Mouse (Mus musculus) brain, embryonic 14.5 days (tissue): ENCODE measurements around the gene Ythdf2. TPM values are rescaled to one million over a fixed set of nuclear protein-coding genes. Genes with fewer than 3 reads are reported as not detected.

Experiments used
- DNase-seq: peaks from one replicate; pipeline ENCODE4 v3.0.0-alpha.2; 2011; ENCODE audit warnings: low read depth
- CTCF ChIP-seq: fragments of 200-500 bp; IDR thresholded peaks from 2 replicates; pipeline ENCODE4 v1.5.1; 2012; ENCODE audit warnings: inconsistent platforms, mild to moderate bottlenecking, moderate library complexity, borderline replicate concordance; ENCODE audit not compliant: insufficient read depth, insufficient read length; ENCODE audit errors: extremely low read depth
- POLR2A ChIP-seq: fragments of 200-500 bp; IDR thresholded peaks from 2 replicates; pipeline ENCODE4 v1.6.1; 2012; ENCODE audit warnings: mild to moderate bottlenecking, inconsistent platforms, borderline replicate concordance; ENCODE audit not compliant: poor library complexity, insufficient read depth, insufficient read length, severe bottlenecking; ENCODE audit errors: extremely low read depth
- polyA plus RNA-seq: library from polyadenylated mRNA; depleted of rRNA; stranded (reverse); fragments of >200 nt; gene quantifications from 2 replicates; pipeline ENCODE4 v1.2.3, GENCODE M21; 2012

The Ythdf2 gene
- polyA plus RNA-seq, 1 experiment: 52.2 TPM

GRCm38 (mm10) chr4:132194373-132194772 lies 17.7 kb downstream of the Ythdf2 start:
- TF ChIP-seq POLR2A (no peak), CTCF (no peak)
- no peak for DNase-seq

GRCm38 (mm10) chr4:132187826-132188401 lies 24.2 kb downstream of the Ythdf2 start:
- TF ChIP-seq CTCF: no peak
- TF ChIP-seq POLR2A: no peak

GRCm38 (mm10) chr4:132183162-132183561 lies 28.9 kb downstream of the Ythdf2 start:
- no peak for TF ChIP-seq CTCF
- no peak for TF ChIP-seq POLR2A

More at GRCm38 (mm10) chr4:132187826-132188401, 24.2 kb downstream of the Ythdf2 start:
- DNase-seq: no peak

GRCm38 (mm10) chr4:132181721-132182658 lies 30.1 kb downstream of the Ythdf2 start:
- DNase-seq: no peak
- no peak for TF ChIP-seq POLR2A
- TF ChIP-seq CTCF: peak; percentile 14; the same call in 1 of the 2 replicates

More at GRCm38 (mm10) chr4:132183162-132183561, 28.9 kb downstream of the Ythdf2 start:
- DNase-seq: no peak

- TF ChIP-seq CTCF (peak; percentile 39; the same call in 1 of the 2 replicates), POLR2A (no peak)
Measured at GRCm38 (mm10) chr4:132180710-132181109, 31.4 kb downstream of the Ythdf2 start.

GRCm38 (mm10) chr4:132178630-132179059 lies 33.5 kb downstream of the Ythdf2 start:
- peak; percentile 77; the same call in 1 of the 2 replicates for TF ChIP-seq CTCF
- TF ChIP-seq POLR2A: no peak
- peak; percentile 78 for DNase-seq

More at GRCm38 (mm10) chr4:132180710-132181109, 31.4 kb downstream of the Ythdf2 start:
- peak; percentile 51 for DNase-seq

GRCm38 (mm10) chr4:132176474-132176873 lies 35.6 kb downstream of the Ythdf2 start:
- no peak for DNase-seq
- TF ChIP-seq CTCF: no peak
- no peak for TF ChIP-seq POLR2A

GRCm38 (mm10) chr4:132170891-132171290 lies 41.2 kb downstream of the Ythdf2 start:
- TF ChIP-seq POLR2A: no peak
- TF ChIP-seq CTCF: no peak
- no peak for DNase-seq

GRCm38 (mm10) chr4:132169761-132170160 lies 42.3 kb downstream of the Ythdf2 start:
- TF ChIP-seq POLR2A: no peak
- TF ChIP-seq CTCF: no peak
- DNase-seq: no peak

GRCm38 (mm10) chr4:132169271-132169670 lies 42.8 kb downstream of the Ythdf2 start:
- no peak for DNase-seq
- TF ChIP-seq CTCF (no peak), POLR2A (no peak)

- DNase-seq: no peak
- TF ChIP-seq CTCF: no peak
- no peak for TF ChIP-seq POLR2A
Measured at GRCm38 (mm10) chr4:132167436-132167835, 44.7 kb downstream of the Ythdf2 start.

- TF ChIP-seq POLR2A: no peak
- TF ChIP-seq CTCF: no peak
Measured at GRCm38 (mm10) chr4:132166350-132167290, 45.5 kb downstream of the Ythdf2 start.

More at GRCm38 (mm10) chr4:132166350-132167290, 45.5 kb downstream of the Ythdf2 start:
- no peak for DNase-seq
